Mouse (Mus musculus) heart, embryonic 13.5 days (tissue): Measurements from ENCODE around the gene Ces2a. TPM values are rescaled to one million over a fixed set of nuclear protein-coding genes. Genes with fewer than 3 reads are reported as not detected.

ENCODE experiments used
- ATAC-seq: fragments of 200-750 bp; cut with Nextera tagmentation; 2 replicates; pipeline ENCODE4 v1.8.0; 2017; ENCODE audit warnings: moderate TSS enrichment; ENCODE audit not compliant: insufficient number of reproducible peaks, low FRiP score, low TSS enrichment; ENCODE audit errors: extremely low read depth
- H3K27ac ChIP-seq: fragments of 300-500 bp; sonication (generic); replicated peaks from 2 replicates; pipeline ENCODE4 v1.5.1; 2015; ENCODE audit warnings: moderate library complexity, mild to moderate bottlenecking, inconsistent platforms
- H3K27me3 ChIP-seq: fragments of 300-500 bp; sonication (generic); replicated peaks from 2 replicates; pipeline ENCODE4 v1.6.1; 2015; ENCODE audit warnings: mild to moderate bottlenecking, inconsistent platforms
- H3K36me3 ChIP-seq: fragments of 300-500 bp; sonication (generic); 2 replicates; pipeline ENCODE4 v1.6.1; 2015; ENCODE audit warnings: mild to moderate bottlenecking, inconsistent platforms
- H3K4me1 ChIP-seq: fragments of 300-500 bp; sonication (generic); 2 replicates; pipeline ENCODE4 v1.6.1; 2015; ENCODE audit warnings: inconsistent platforms
- H3K4me2 ChIP-seq: fragments of 300-500 bp; sonication (generic); 2 replicates; pipeline ENCODE4 v1.6.1; 2015; ENCODE audit warnings: inconsistent platforms, mild to moderate bottlenecking, moderate library complexity
- H3K4me3 ChIP-seq: fragments of 300-500 bp; sonication (generic); 2 replicates; pipeline ENCODE4 v1.5.1; 2015; ENCODE audit warnings: moderate library complexity, mild to moderate bottlenecking, inconsistent platforms
- H3K9ac ChIP-seq: fragments of 300-500 bp; sonication (generic); 2 replicates; pipeline ENCODE4 v1.6.1; 2015; ENCODE audit warnings: inconsistent platforms, mild to moderate bottlenecking, moderate library complexity
- H3K9me3 ChIP-seq: fragments of 300-500 bp; sonication (generic); 2 replicates; pipeline ENCODE4 v1.6.1; 2016; ENCODE audit warnings: inconsistent platforms
- WGBS: fragments of 180-500 bp; shearing (Covaris S2); methylation state at CpG from one replicate; pipeline ENCODE4 v1.1.7; 2015; ENCODE audit warnings: mixed read lengths; 5-methylcytosine and 5-hydroxymethylcytosine counted together
- polyA plus RNA-seq: library from polyadenylated mRNA; unstranded; fragments of >200 nt; fragmentation: Nextera tagmentation; extraction: Ambion mirVana; gene quantifications from 2 replicates; pipeline ENCODE4 v1.2.1, GENCODE M21; 2015

Ces2a gene
- polyA plus RNA-seq = 0.23 TPM in 1 of 2 replicates, not detected in the other

GRCm38 (mm10) chr8:104733753-104734152 lies at the start of gene Ces2a:
Gene Ces2a, plus strand, starts transcription at chr8:104734003.
- 69% methylated on average over 1 of the region's 1 CpGs for WGBS
- no peaks in the 10 kb centered on the region for H3K36me3 ChIP-seq
- ATAC-seq = no peak

GRCm38 (mm10) chr8:104688433-104688832 lies 45.4 kb upstream of the Ces2a start:
- Histone ChIP-seq H3K4me2 (no peak overlapping the region), H3K9me3 (no peaks in the 10 kb centered on the region), H3K27ac (no peak overlapping the region), H3K27me3 (no peaks in the 10 kb centered on the region), H3K4me3 (no peak overlapping the region), H3K36me3 (no peaks in the 10 kb centered on the region), H3K9ac (no peak overlapping the region), H3K4me1 (no peaks in the 10 kb centered on the region)
- ATAC-seq = no peak
- WGBS = 37% methylated on average over 4 of the region's 4 CpGs

More at GRCm38 (mm10) chr8:104733753-104734152, at the start of gene Ces2a:
- no peaks in the 10 kb centered on the region for H3K27me3 ChIP-seq
- no peak within 1 kb of the TSS for H3K9ac ChIP-seq
- H3K4me1 ChIP-seq = no peaks in the 10 kb centered on the region
- H3K27ac ChIP-seq = no peak within 1 kb of the TSS
- no peak within 1 kb of the TSS for H3K4me2 ChIP-seq
- no peaks in the 10 kb centered on the region for H3K9me3 ChIP-seq
- no peak within 1 kb of the TSS for H3K4me3 ChIP-seq

- WGBS = 81% methylated on average over 2 of the region's 2 CpGs
- no peaks in the 10 kb centered on the region for H3K36me3 ChIP-seq
- no peak overlapping the region for H3K27ac ChIP-seq
- H3K4me3 ChIP-seq = no peak overlapping the region
- no peaks in the 10 kb centered on the region for H3K4me1 ChIP-seq
- ATAC-seq = no peak
- H3K9me3 ChIP-seq = peaks cover 3% of the 10 kb centered on the region; the same call in 1 of the 2 replicates
- H3K9ac ChIP-seq = no peak overlapping the region
- H3K4me2 ChIP-seq = no peak overlapping the region
- H3K27me3 ChIP-seq = no peaks in the 10 kb centered on the region
Measured at GRCm38 (mm10) chr8:104698556-104698955, 35.2 kb upstream of the Ces2a start.

- WGBS = 64% methylated on average over 2 of the region's 2 CpGs
- Histone ChIP-seq H3K27me3 (no peaks in the 10 kb centered on the region), H3K9me3 (peaks cover 3% of the 10 kb centered on the region; the same call in 1 of the 2 replicates), H3K9ac (no peak overlapping the region), H3K4me1 (no peaks in the 10 kb centered on the region), H3K36me3 (no peaks in the 10 kb centered on the region), H3K27ac (no peak overlapping the region), H3K4me2 (no peak overlapping the region), H3K4me3 (no peak overlapping the region)
- no peak for ATAC-seq
Measured at GRCm38 (mm10) chr8:104701900-104702299, 31.9 kb upstream of the Ces2a start.

GRCm38 (mm10) chr8:104721166-104721565 lies 12.6 kb upstream of the Ces2a start:
- Histone ChIP-seq H3K27ac (no peak overlapping the region), H3K4me3 (no peak overlapping the region), H3K27me3 (no peaks in the 10 kb centered on the region), H3K9ac (no peak overlapping the region), H3K36me3 (no peaks in the 10 kb centered on the region), H3K4me1 (no peaks in the 10 kb centered on the region), H3K4me2 (no peak overlapping the region), H3K9me3 (no peaks in the 10 kb centered on the region)
- ATAC-seq = no peak
- WGBS = 68% methylated on average over 8 of the region's 8 CpGs

GRCm38 (mm10) chr8:104731451-104731850 lies 2.4 kb upstream of the Ces2a start:
- 84% methylated on average over 4 of the region's 4 CpGs for WGBS
- Histone ChIP-seq H3K36me3 (no peaks in the 10 kb centered on the region), H3K4me3 (no peak overlapping the region), H3K9me3 (no peaks in the 10 kb centered on the region), H3K4me1 (no peaks in the 10 kb centered on the region), H3K27me3 (no peaks in the 10 kb centered on the region), H3K4me2 (no peak overlapping the region), H3K27ac (no peak overlapping the region), H3K9ac (no peak overlapping the region)
- ATAC-seq = no peak

GRCm38 (mm10) chr8:104731969-104732368 lies 1.8 kb upstream of the Ces2a start:
- 60% methylated on average over 6 of the region's 6 CpGs for WGBS

GRCm38 (mm10) chr8:104742039-104742438 lies 8.2 kb downstream of the Ces2a start:
- H3K36me3 ChIP-seq = no peaks in the 10 kb centered on the region
- no peak overlapping the region for H3K4me2 ChIP-seq
- no peak for ATAC-seq
- no peak overlapping the region for H3K27ac ChIP-seq
- H3K9ac ChIP-seq = no peak overlapping the region
- H3K9me3 ChIP-seq = peaks cover 5% of the 10 kb centered on the region; the same call in 1 of the 2 replicates
- H3K4me3 ChIP-seq = no peak overlapping the region
- H3K27me3 ChIP-seq = no peaks in the 10 kb centered on the region
- WGBS = 78% methylated on average over 1 of the region's 1 CpGs
- no peaks in the 10 kb centered on the region for H3K4me1 ChIP-seq

More at GRCm38 (mm10) chr8:104731969-104732368, 1.8 kb upstream of the Ces2a start:
- Histone ChIP-seq H3K27me3 (no peaks in the 10 kb centered on the region), H3K4me1 (no peaks in the 10 kb centered on the region), H3K9ac (no peak overlapping the region), H3K9me3 (no peaks in the 10 kb centered on the region), H3K36me3 (no peaks in the 10 kb centered on the region), H3K27ac (no peak overlapping the region), H3K4me3 (no peak overlapping the region), H3K4me2 (no peak overlapping the region)
- no peak for ATAC-seq

GRCm38 (mm10) chr8:104743410-104743809 lies 9.6 kb downstream of the Ces2a start:
- Histone ChIP-seq H3K27me3 (no peaks in the 10 kb centered on the region), H3K27ac (no peak overlapping the region), H3K36me3 (no peaks in the 10 kb centered on the region), H3K9ac (no peak overlapping the region), H3K4me3 (no peak overlapping the region), H3K4me1 (no peaks in the 10 kb centered on the region), H3K9me3 (peaks cover 5% of the 10 kb centered on the region; the same call in 1 of the 2 replicates), H3K4me2 (no peak overlapping the region)
- 66% methylated on average over 3 of the region's 3 CpGs for WGBS
- no peak for ATAC-seq

- H3K4me1 ChIP-seq = no peaks in the 10 kb centered on the region
- 70% methylated on average over 1 of the region's 1 CpGs for WGBS
- H3K27ac ChIP-seq = no peak overlapping the region
- H3K4me2 ChIP-seq = no peak overlapping the region
- no peak overlapping the region for H3K4me3 ChIP-seq
- H3K27me3 ChIP-seq = no peaks in the 10 kb centered on the region
- H3K9ac ChIP-seq = no peak overlapping the region
- H3K36me3 ChIP-seq = no peaks in the 10 kb centered on the region
- H3K9me3 ChIP-seq = 0 out of 2 replicates have a peak, but pooled peaks cover 4% of the 10 kb centered on the region
- ATAC-seq = no peak
Measured at GRCm38 (mm10) chr8:104752818-104753217, 19.0 kb downstream of the Ces2a start.

- Histone ChIP-seq H3K9me3 (no peaks in the 10 kb centered on the region), H3K36me3 (no peaks in the 10 kb centered on the region), H3K27ac (no peak overlapping the region), H3K27me3 (no peaks in the 10 kb centered on the region), H3K9ac (no peak overlapping the region), H3K4me1 (no peaks in the 10 kb centered on the region), H3K4me3 (no peak overlapping the region), H3K4me2 (no peak overlapping the region)
- ATAC-seq = no peak
- WGBS = 50% methylated on average over 1 of the region's 1 CpGs
Measured at GRCm38 (mm10) chr8:104757621-104758020, 23.8 kb downstream of the Ces2a start.

GRCm38 (mm10) chr8:104758209-104758608 lies 24.4 kb downstream of the Ces2a start:
- Histone ChIP-seq H3K4me2 (no peak overlapping the region), H3K9me3 (no peaks in the 10 kb centered on the region), H3K27ac (no peak overlapping the region), H3K27me3 (no peaks in the 10 kb centered on the region), H3K36me3 (no peaks in the 10 kb centered on the region), H3K4me1 (no peaks in the 10 kb centered on the region), H3K4me3 (no peak overlapping the region), H3K9ac (no peak overlapping the region)
- 88% methylated on average over 2 of the region's 2 CpGs for WGBS
- ATAC-seq = no peak
